Mouse (Mus musculus): ENCODE data around the gene Il22ra1.

DNA sequence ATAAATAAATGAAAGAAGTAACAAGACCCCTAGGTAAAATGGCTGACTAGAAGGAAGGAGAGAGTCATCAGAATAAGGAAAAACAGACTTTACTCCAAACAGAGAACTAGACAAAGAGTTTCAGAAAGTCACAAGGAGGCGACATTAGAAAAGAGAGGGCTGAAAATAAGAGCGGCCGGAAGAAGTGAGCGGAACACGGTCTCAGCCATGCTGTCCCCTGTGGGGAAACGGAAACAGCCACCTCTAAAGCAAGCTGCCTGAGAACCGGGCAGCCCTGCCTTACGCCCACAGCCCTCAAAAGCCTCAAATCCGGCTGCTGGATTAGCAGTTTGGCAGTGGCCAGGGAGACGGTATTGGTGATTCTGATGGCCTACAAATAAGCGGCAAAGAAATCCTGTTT lies 18.4 kb upstream of the Il22ra1 start:
- TF ChIP-seq CTCF (IDR thresholded peaks at IDR 0.05), result no peak
- TF ChIP-seq EP300 (IDR thresholded peaks at IDR 0.05), result no peak

All from lung, postnatal 0 days (tissue).